Mouse (Mus musculus): ENCODE measurements around the gene 6030408B16Rik.

6030408B16Rik gene

DNA sequence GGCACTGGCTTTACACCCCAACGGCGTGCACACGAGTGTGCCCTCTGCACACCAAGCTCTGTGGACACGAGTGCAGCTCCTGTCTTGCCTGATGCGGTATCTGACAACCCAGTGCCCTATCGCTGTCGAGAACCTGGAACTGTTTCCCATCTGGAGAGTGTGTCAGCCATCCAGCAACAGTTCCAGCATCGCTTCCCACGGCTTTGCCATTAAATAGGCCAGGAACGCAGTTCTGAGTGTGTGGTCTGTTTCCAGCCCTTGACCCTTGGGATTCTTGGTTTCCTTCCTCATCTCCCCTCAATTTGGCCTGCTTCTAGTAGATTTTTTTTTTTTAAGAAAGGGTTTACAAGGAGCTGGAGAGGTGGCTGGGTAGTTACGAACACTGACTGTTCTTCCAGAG, 3.1 kb downstream of the 6030408B16Rik start:
- in situ Hi-C loops (cut with MseI, MboI) = no loop called here

GRCm38 (mm10) chr15:101297988-101298387, 5.0 kb downstream of the 6030408B16Rik start:
- in situ Hi-C loops (cut with MseI, MboI) = no loop called here

DNA sequence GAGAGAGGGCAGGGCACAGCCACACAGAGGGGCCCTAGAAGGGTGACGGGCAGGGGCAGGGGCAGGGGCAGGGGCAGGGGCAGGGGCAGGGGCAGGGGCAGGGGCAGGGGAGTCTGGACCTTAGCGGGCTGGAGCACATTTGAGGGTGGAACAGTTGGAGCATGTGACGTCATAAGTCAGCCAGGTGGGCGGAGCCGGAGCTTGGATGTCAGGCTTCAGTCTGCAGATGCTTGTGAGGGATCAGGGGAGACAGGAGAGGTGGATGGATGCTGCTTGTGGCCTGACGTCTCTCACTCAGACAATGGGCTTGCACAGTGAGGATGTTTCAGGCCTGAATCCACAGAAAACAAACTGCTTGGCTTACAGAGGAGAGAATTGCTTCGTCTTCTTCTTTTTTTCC, 5.5 kb downstream of the 6030408B16Rik start:
- in situ Hi-C loops (cut with MseI, MboI) = no loop called here

- in situ Hi-C loops (cut with MseI, MboI) = no loop called here
These were observed 6.5 kb downstream of the 6030408B16Rik start for GRCm38 (mm10) chr15:101299480-101299960.

DNA sequence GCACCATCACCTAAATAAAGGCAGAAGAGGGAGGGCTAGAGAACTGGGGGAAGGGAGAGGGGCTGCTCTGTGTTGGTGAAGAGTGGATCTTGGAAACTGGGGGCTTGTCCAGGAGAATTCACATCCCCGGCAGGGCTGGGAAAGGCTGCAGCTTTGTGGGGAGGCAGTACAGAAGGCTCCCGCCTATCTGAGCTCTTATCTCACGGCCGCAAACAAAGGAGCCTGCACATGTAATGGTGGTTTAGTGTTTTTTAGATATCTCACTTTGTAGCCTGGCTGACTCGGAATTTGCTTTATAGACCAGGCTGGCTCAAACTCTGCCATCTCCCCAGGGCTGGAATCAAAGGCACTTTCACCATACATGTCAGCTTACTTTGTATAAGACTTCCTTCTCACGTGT, 7.1 kb downstream of the 6030408B16Rik start:
- in situ Hi-C loops (cut with MseI, MboI) = no loop called here

GRCm38 (mm10) chr15:101302201-101302600, 9.2 kb downstream of the 6030408B16Rik start:
- in situ Hi-C loops (cut with MseI, MboI) = no loop called here

- in situ Hi-C loops (cut with MseI, MboI) = no loop called here
These were observed 10.8 kb downstream of the 6030408B16Rik start for GRCm38 (mm10) chr15:101303830-101304229.

- in situ Hi-C loops (cut with MseI, MboI) = no loop called here
These were observed 13.4 kb downstream of the 6030408B16Rik start for GRCm38 (mm10) chr15:101306459-101306858.

- in situ Hi-C loops (cut with MseI, MboI) = no loop called here
These were observed 15.7 kb downstream of the 6030408B16Rik start for GRCm38 (mm10) chr15:101308440-101309348.

GRCm38 (mm10) chr15:101309493-101309892, 16.5 kb downstream of the 6030408B16Rik start:
- in situ Hi-C loops (cut with MseI, MboI) = no loop called here

- in situ Hi-C loops (cut with MseI, MboI) = no loop called here
These were observed 18.2 kb downstream of the 6030408B16Rik start for GRCm38 (mm10) chr15:101311087-101311770.

- in situ Hi-C loops (cut with MseI, MboI) = no loop called here
These were observed 19.0 kb downstream of the 6030408B16Rik start for GRCm38 (mm10) chr15:101312006-101312405.

DNA sequence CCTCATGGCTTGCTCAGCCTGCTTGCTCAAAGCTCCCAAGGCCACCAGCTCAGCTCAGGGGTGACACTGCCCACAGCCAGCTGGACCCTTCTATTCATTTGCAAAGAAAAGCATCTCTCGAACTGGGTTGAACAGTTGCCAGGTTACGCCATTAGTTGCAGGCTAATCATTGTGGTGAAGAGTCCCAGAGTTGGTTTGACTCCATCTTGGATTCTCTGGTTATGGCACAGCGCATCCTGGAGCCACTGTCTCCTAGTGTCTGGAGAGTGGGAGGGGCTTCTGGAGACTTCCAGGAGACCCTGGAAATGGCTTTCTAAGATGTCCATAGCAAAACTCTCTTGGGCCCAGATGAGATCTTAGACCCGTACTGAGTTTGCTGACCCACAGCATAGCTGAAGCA, 22.4 kb downstream of the 6030408B16Rik start:
- in situ Hi-C loops (cut with MseI, MboI) = no loop called here

GRCm38 (mm10) chr15:101315832-101316231, 22.8 kb downstream of the 6030408B16Rik start:
- in situ Hi-C loops (cut with MseI, MboI) = no loop called here

- in situ Hi-C loops (cut with MseI, MboI) = no loop called here
These were observed 23.4 kb downstream of the 6030408B16Rik start for GRCm38 (mm10) chr15:101316279-101316912.

DNA sequence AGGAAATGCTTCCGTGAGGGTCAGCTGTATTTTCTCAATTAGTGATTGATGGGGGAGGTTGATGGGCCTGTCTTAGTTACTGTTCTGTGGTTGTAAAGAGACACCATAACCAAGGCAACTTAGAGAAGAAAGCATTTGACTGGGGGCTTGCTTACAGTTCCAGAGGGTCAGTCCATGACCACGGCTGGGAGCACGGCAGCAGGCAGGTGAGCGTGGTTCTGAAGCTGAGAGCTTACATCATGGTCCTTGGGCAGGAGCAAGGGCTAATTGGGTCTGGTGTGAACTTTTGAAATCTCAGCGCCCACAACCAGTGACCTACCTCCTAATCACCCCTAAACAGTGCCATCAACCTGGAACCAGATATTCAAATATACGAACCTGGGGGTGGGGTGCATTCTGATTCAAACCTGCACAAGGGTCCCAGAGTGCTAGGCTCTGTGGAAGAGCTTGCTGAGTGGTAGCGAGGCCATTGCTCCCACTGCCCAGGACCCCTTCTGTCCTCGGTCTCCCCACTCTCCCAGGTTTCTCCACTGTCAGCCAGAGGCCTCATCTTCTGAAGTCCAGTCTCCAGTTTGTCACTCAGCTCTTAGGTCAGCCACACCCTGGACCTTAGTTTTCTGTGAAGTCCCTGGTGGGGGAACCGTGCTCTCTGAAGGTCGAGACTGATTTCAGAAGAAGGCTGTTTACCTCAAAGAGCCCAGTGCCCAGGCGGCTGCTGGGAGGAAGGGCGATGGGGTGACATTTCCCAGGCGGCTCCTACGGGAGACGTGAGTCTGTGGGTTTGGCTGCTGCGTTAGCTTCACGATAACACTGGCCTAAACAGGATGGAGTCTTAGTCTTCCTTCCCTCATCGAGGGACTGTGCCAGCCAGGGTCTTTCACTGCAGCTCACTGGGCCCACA, 24.2 kb downstream of the 6030408B16Rik start:
- in situ Hi-C loops (cut with MseI, MboI) = no loop called here

DNA sequence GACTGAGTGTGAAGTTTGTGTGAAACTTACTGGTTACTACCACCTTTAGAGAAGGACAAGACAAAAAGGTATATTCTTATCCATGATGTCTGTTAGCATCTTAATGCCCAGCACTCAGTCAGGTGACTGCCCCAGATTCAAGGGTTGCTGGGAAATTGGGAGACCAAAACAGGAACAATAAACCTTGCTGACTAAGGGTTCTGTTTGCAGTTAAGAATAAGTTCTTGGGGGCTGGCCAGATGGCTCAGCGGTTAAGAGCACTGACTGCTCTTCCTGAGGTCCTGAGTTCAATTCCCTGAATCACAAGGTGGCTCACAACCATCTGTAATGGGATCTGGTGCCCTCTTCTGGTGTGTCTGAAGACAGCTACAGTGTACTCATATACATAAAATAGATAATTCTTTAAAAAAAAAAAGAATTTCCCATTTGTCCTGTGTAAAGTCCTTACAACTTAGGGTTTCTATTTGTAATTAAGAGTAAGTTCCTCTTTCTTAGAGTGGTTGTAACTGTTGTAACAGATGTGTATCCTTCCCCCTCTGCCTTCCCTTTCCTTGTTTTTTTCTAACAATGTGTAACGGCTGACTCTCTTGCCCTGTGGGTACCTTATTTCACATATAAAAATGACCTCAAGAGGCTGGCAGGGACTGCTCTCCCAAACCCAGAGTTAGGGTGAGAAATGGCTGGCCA, 24.9 kb downstream of the 6030408B16Rik start:
- in situ Hi-C loops (cut with MseI, MboI) = no loop called here

DNA sequence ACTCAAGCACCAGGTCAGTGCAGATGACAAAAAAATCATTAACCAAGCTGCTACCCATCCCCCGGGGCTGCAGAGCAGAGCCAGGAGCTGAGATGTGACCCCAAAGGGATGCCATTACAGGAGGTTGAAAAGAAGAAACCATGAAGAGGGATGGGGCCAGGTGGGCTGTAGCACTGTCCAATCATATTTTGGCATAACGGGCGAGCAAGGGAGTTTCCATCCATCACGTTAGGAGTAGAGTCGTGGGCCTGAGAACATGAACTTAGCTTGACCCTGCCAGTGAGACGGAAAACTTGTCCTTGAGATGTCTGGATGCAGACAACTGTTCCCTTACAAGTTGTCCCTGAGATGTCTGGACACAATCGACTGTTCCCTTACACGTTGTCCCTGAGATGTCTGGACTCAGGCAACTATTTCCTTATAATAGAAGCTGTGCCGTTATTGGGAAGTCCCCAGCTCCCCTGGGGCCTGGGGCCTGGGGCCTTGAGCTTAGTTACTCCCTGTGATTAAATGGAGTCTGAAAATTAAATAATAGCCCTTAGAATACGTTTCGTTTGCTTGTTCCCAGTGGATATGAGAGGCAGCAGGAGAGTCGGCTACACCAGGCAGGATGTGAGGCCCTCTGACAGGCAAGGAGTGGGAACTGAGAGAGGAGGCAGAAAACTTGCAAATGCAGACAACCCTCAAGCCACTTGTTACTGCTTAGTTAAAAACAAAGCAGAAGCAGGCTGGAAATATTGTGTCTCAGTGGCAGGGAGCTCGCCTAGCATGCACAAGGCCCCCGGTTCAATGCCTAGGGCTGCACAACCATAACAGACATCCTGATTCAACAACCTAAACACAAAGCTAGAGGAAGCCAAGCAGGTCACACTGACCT, 26.1 kb downstream of the 6030408B16Rik start:
- in situ Hi-C loops (cut with MseI, MboI) = no loop called here

DNA sequence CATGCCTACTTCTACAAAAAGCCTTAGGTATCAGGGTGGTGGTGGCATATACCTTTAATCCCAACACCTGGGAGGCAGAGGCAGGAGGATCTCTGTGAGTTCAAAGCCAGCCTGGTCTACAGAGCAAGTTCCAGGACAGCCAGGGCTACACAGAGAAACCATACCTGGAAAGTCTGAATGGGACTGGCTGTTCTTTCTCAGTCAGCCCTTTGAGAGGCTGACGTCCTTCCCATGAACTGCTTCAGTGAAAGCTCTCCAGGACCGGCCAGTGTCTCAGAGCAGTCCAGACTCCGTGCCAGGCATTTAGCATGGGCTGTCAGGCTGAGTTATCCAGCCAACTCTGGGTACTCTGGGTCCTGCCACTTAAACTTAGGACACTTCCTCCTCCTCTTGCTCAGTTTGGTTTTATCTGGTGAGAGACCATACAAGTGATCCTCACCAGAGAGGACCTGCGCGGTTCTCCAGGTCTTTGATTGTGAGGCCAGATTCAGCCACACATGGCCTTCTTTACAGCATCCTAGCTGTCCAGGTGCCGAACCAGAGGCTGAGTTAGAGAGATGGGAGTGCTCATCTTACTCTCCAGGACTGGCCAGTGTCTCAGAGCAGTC, 27.1 kb downstream of the 6030408B16Rik start:
- in situ Hi-C loops (cut with MseI, MboI) = no loop called here

Data from mouse trophoblast stem cell (cell line).